Mouse (Mus musculus) thymus, postnatal 10 days (tissue): ENCODE results near the gene Ifngr2.
"Not testable (repeated sequence)": the region's sequence is repeated elsewhere in the genome, so short reads cannot be mapped to it uniquely, and the experiment has no call there.

Source experiments
- DNase-seq, 2 experiments: peaks; one replicate each; pipeline ENCODE4 v3.0.0; 2021; ENCODE audit warnings: low spot score in 2 of 2

Ifngr2 gene

GRCm38 (mm10) chr16:91546836-91547741 is at the start of gene Ifngr2:
TSS of gene Ifngr2 (plus strand) at chr16:91547072.
- DNase-seq: peak; percentile 44 to 68

- no peak for DNase-seq
These were observed 48.8 kb upstream of the Ifngr2 start for GRCm38 (mm10) chr16:91498041-91498440.

- DNase-seq: no peak
These were observed 42.2 kb upstream of the Ifngr2 start for GRCm38 (mm10) chr16:91504701-91505100.

- no peak for DNase-seq
These were observed 41.7 kb upstream of the Ifngr2 start for GRCm38 (mm10) chr16:91505116-91505601.

- DNase-seq: no peak
These were observed 40.5 kb upstream of the Ifngr2 start for GRCm38 (mm10) chr16:91506396-91506795.

- peak; percentile 67 to 85 for DNase-seq
These were observed 34.6 kb upstream of the Ifngr2 start for GRCm38 (mm10) chr16:91512161-91512787.

- no peak for DNase-seq
These were observed 33.8 kb upstream of the Ifngr2 start for GRCm38 (mm10) chr16:91513099-91513498.

- DNase-seq: no peak
These were observed 29.9 kb upstream of the Ifngr2 start for GRCm38 (mm10) chr16:91517020-91517419.

- DNase-seq: no peak
These were observed 24.8 kb upstream of the Ifngr2 start for GRCm38 (mm10) chr16:91522040-91522439.

- DNase-seq: no peak
These were observed 24.2 kb upstream of the Ifngr2 start for GRCm38 (mm10) chr16:91522479-91523309.

- no peak for DNase-seq
These were observed 22.7 kb upstream of the Ifngr2 start for GRCm38 (mm10) chr16:91524206-91524605.

- DNase-seq: no peak
These were observed 20.6 kb upstream of the Ifngr2 start for GRCm38 (mm10) chr16:91526274-91526673.

- DNase-seq: no peak
These were observed 19.8 kb upstream of the Ifngr2 start for GRCm38 (mm10) chr16:91527051-91527450.

GRCm38 (mm10) chr16:91527500-91527899 is 19.4 kb upstream of the Ifngr2 start:
- DNase-seq: no peak

GRCm38 (mm10) chr16:91528578-91528977 is 18.3 kb upstream of the Ifngr2 start:
- no peak for DNase-seq

GRCm38 (mm10) chr16:91530830-91531229 is 16.0 kb upstream of the Ifngr2 start:
- not testable (repeated sequence) for DNase-seq

- no peak for DNase-seq
These were observed 15.0 kb upstream of the Ifngr2 start for GRCm38 (mm10) chr16:91531856-91532255.

GRCm38 (mm10) chr16:91532429-91532828 is 14.4 kb upstream of the Ifngr2 start:
- no peak for DNase-seq

- DNase-seq: peak in 1 of 2 experiments; percentile 45
These were observed 13.5 kb upstream of the Ifngr2 start for GRCm38 (mm10) chr16:91533097-91534001.

GRCm38 (mm10) chr16:91534477-91534876 is 12.4 kb upstream of the Ifngr2 start:
- DNase-seq: peak in 1 of 2 experiments; percentile 77

- no peak for DNase-seq
These were observed 12.0 kb upstream of the Ifngr2 start for GRCm38 (mm10) chr16:91534888-91535287.
